8 mouse cellular contexts compared by ENCODE assay signal in the genomic region with DNA sequence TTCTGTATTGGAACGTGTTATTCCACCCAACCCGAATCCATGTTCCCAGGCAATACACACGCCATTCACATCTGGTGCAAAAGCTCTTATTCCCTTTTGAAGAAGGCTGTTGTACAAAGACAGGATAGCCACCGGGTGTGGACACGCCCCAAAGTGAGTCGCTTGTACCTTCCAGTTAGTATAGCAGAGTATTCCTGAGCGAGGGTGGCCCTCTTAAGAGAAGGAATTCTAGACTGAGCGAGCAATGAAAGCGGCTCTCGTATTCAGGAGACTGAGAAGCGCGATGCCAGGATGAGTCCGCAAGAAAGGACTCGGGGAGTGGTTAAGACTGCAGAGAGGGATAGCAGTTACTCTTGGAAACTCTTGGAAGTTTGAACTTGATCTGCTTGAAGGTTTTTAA. TPM values are rescaled to one million over a fixed set of nuclear protein-coding genes. Genes with fewer than 3 reads are reported as not detected.
A peak's percentile ranks its signal among the peaks of the same experiment; 100 is the strongest.
DNase-seq lines count a peak whose midpoint lies in the region; ATAC-seq lines count a peak whose summit lies in the region.

No protein-coding gene starts in this region.

- no peaks in the 10 kb centered on the region for H3K9me3 ChIP-seq in forebrain, embryonic 10.5 days
- H3K9me3 ChIP-seq in intestine, embryonic 16.5 days (ENCODE audit: control insufficient read depth, low read length) = no peaks in the 10 kb centered on the region
- H3K9me3 ChIP-seq in lung, embryonic 16.5 days (ENCODE audit: control insufficient read depth, low read length) = no peaks in the 10 kb centered on the region
- H3K9me3 ChIP-seq in stomach, embryonic 15.5 days = no peaks in the 10 kb centered on the region

- peak; percentile 45 for DNase-seq in adrenal gland, postnatal 14 days
- no peak for DNase-seq in adrenal gland, postnatal 25 days
- peak; percentile 42 for DNase-seq in ZHBTc4 (ENCODE audit: low read depth, low spot score)
- DNase-seq in forebrain, embryonic 10.5 days (ENCODE audit: extremely low spot score, low spot score) = peak; percentile 24
- DNase-seq in layer of hippocampus, adult 11-12 months (ENCODE audit: low spot score) = no peak

- H3K4me3 ChIP-seq in forebrain, embryonic 10.5 days = peak overlapping the region; percentile 74
- peak overlapping the region; percentile 68 for H3K4me3 ChIP-seq in intestine, embryonic 16.5 days (ENCODE audit: low read length)
- peak overlapping the region; percentile 82 for H3K4me3 ChIP-seq in lung, embryonic 16.5 days (ENCODE audit: low read length)
- H3K4me3 ChIP-seq in stomach, embryonic 15.5 days (replicated peaks) = peak overlapping the region; percentile 81

- peak overlapping the region; percentile 95 for H3K4me2 ChIP-seq in intestine, embryonic 16.5 days (ENCODE audit: low read depth, low read length)
- H3K4me2 ChIP-seq in lung, embryonic 16.5 days (ENCODE audit: low read depth, low read length) = peak overlapping the region; percentile 87
- peak overlapping the region; percentile 95 for H3K4me2 ChIP-seq in stomach, embryonic 15.5 days

- peaks cover 43% of the 10 kb centered on the region for H3K4me1 ChIP-seq in forebrain, embryonic 10.5 days
- peaks cover 22% of the 10 kb centered on the region for H3K4me1 ChIP-seq in intestine, embryonic 16.5 days (ENCODE audit: control insufficient read depth, insufficient read depth, low read length)
- H3K4me1 ChIP-seq in lung, embryonic 16.5 days (replicated peaks; ENCODE audit: control insufficient read depth, insufficient read depth, low read length) = peaks cover 23% of the 10 kb centered on the region
- H3K4me1 ChIP-seq in stomach, embryonic 15.5 days = peaks cover 27% of the 10 kb centered on the region

- WGBS in forebrain, embryonic 10.5 days = 4% methylated on average over 14 of the region's 14 CpGs
- WGBS in intestine, embryonic 16.5 days = 6% methylated on average over 14 of the region's 14 CpGs
- 6% methylated on average over 14 of the region's 14 CpGs for WGBS in lung, embryonic 16.5 days
- WGBS in stomach, embryonic 15.5 days = 5% methylated on average over 14 of the region's 14 CpGs

- H3K36me3 ChIP-seq in forebrain, embryonic 10.5 days (replicated peaks) = peaks cover 22% of the 10 kb centered on the region
- H3K36me3 ChIP-seq in intestine, embryonic 16.5 days (ENCODE audit: control insufficient read depth, insufficient read depth, low read length) = no peaks in the 10 kb centered on the region
- H3K36me3 ChIP-seq in lung, embryonic 16.5 days (ENCODE audit: control insufficient read depth, insufficient read depth, low read length) = no peaks in the 10 kb centered on the region
- no peaks in the 10 kb centered on the region for H3K36me3 ChIP-seq in stomach, embryonic 15.5 days

- no peak overlapping the region; the same call in 1 of the 2 replicates for H3K27ac ChIP-seq in forebrain, embryonic 10.5 days
- no peak overlapping the region; the same call in 1 of the 2 replicates for H3K27ac ChIP-seq in intestine, embryonic 16.5 days (ENCODE audit: low read length)
- H3K27ac ChIP-seq in lung, embryonic 16.5 days (ENCODE audit: low read length) = no peak overlapping the region
- 0 out of 2 replicates have a peak overlapping the region, but pooled peaks have one; percentile 89 for H3K27ac ChIP-seq in stomach, embryonic 15.5 days

- H3K27me3 ChIP-seq in forebrain, embryonic 10.5 days (ENCODE audit: poor library complexity, severe bottlenecking) = no peaks in the 10 kb centered on the region
- H3K27me3 ChIP-seq in intestine, embryonic 16.5 days (replicated peaks; ENCODE audit: control insufficient read depth, insufficient read depth, low read length) = no peaks in the 10 kb centered on the region
- no peaks in the 10 kb centered on the region for H3K27me3 ChIP-seq in lung, embryonic 16.5 days (ENCODE audit: control insufficient read depth, insufficient read depth, low read depth, low read length)
- no peaks in the 10 kb centered on the region for H3K27me3 ChIP-seq in stomach, embryonic 15.5 days (replicated peaks)

- no peak for ATAC-seq in intestine, embryonic 16.5 days
- no peak for ATAC-seq in lung, embryonic 16.5 days (ENCODE audit: low read depth)
- no peak for ATAC-seq in stomach, embryonic 15.5 days (ENCODE audit: insufficient read depth, low FRiP score, low read depth)

- H3K9ac ChIP-seq in intestine, embryonic 16.5 days (ENCODE audit: low read depth, low read length) = peak overlapping the region; percentile 70; the same call in 1 of the 2 replicates
- H3K9ac ChIP-seq in lung, embryonic 16.5 days (ENCODE audit: low read length) = peak overlapping the region; percentile 44
- H3K9ac ChIP-seq in stomach, embryonic 15.5 days = peak overlapping the region; percentile 45; the same call in 1 of the 2 replicates

RNA-seq across cellular contexts. Expression of gene Gxylt1, which starts 1.3 kb away (rescaled TPM):
- 33.7 and 36.4 TPM in 2 replicates for total RNA-seq in adrenal gland, postnatal 14 days (2021)
- total RNA-seq in adrenal gland, postnatal 25 days (2021) = 35.6 and 37.9 TPM in 2 replicates
- polyA plus RNA-seq in forebrain, embryonic 10.5 days (2016; fragmentation: Nextera tagmentation; extraction: Ambion mirVana) = 16.0 and 17.1 TPM in 2 replicates
- polyA plus RNA-seq in intestine, embryonic 16.5 days (2015; fragmentation: Nextera tagmentation; extraction: Ambion mirVana) = 7.0 and 7.3 TPM in 2 replicates
- polyA plus RNA-seq in lung, embryonic 16.5 days (2015; fragmentation: Nextera tagmentation; extraction: Ambion mirVana) = 11.6 and 12.2 TPM in 2 replicates
- 11.1 and 11.7 TPM in 2 replicates for polyA plus RNA-seq in stomach, embryonic 15.5 days (2015; fragmentation: Nextera tagmentation; extraction: Ambion mirVana)

Comparison
In these comparisons a context has a peak if more than half of its experiments do, and no peak if none do; other contexts are left out.
1. DNase-seq: peak in adrenal gland, postnatal 14 days (single experiment), ZHBTc4 (single experiment) and forebrain, embryonic 10.5 days (single experiment); none in adrenal gland, postnatal 25 days (single experiment) and layer of hippocampus, adult 11-12 months (single experiment).
2. Peak in every context shown above with its lines, with median percentiles within 50 percentile points of each other: H3K4me3 ChIP-seq, H3K4me2 ChIP-seq and H3K9ac ChIP-seq.